Mouse (Mus musculus) hindbrain, postnatal 0 days (tissue): ENCODE results near the gene Ptpru. TPM values are rescaled to one million over a fixed set of nuclear protein-coding genes. Genes with fewer than 3 reads are reported as not detected.
"Not testable (repeated sequence)": the region's sequence is repeated elsewhere in the genome, so short reads cannot be mapped to it uniquely, and the experiment has no call there.

Experiments used
- ATAC-seq: fragments of 200-750 bp; cut with Nextera tagmentation; 2 replicates; pipeline ENCODE4 v1.8.0; 2017; ENCODE audit warnings: mild to moderate bottlenecking, moderate TSS enrichment, moderate library complexity
- DNase-seq: peaks from one replicate; pipeline ENCODE4 v3.0.0-alpha.2; 2015; ENCODE audit warnings: low spot score
- H3K27ac ChIP-seq: fragments of 300-500 bp; sonication (generic); 2 replicates; pipeline ENCODE4 v1.5.1; 2014; ENCODE audit warnings: mild to moderate bottlenecking
- H3K27me3 ChIP-seq: fragments of 300-500 bp; sonication (generic); 2 replicates; pipeline ENCODE4 v1.6.1; 2014; ENCODE audit warnings: low read length, mixed read lengths; ENCODE audit not compliant: insufficient read depth
- H3K36me3 ChIP-seq: fragments of 300-500 bp; sonication (generic); 2 replicates; pipeline ENCODE4 v1.6.1; 2014; ENCODE audit warnings: low read length, mixed read lengths; ENCODE audit not compliant: insufficient read depth
- H3K4me1 ChIP-seq: fragments of 300-500 bp; sonication (generic); 2 replicates; pipeline ENCODE4 v1.6.1; 2014; ENCODE audit warnings: antibody characterized with exemption, low read length, mixed read lengths; ENCODE audit not compliant: insufficient read depth
- H3K4me2 ChIP-seq: fragments of 300-500 bp; sonication (generic); 2 replicates; pipeline ENCODE4 v1.6.1; 2014; ENCODE audit warnings: low read depth, mild to moderate bottlenecking, low read length, moderate library complexity, mixed read lengths
- H3K4me3 ChIP-seq: fragments of 300-500 bp; sonication (generic); 2 replicates; pipeline ENCODE4 v1.5.1; 2014; ENCODE audit warnings: low read length
- H3K9ac ChIP-seq: fragments of 300-500 bp; sonication (generic); replicated peaks from 2 replicates; pipeline ENCODE4 v1.6.1; 2014; ENCODE audit warnings: mild to moderate bottlenecking, low read length, moderate library complexity, mixed read lengths
- H3K9me3 ChIP-seq: fragments of 300-500 bp; sonication (generic); 2 replicates; pipeline ENCODE4 v1.6.1; 2016; ENCODE audit warnings: low read length, mixed read lengths
- CTCF ChIP-seq: IDR thresholded peaks from 2 replicates; pipeline ENCODE4 v1.5.1; 2016; ENCODE audit warnings: antibody characterized with exemption, control low read depth, low read depth
- WGBS: fragments of 180-500 bp; shearing (Covaris S2); extraction: QIAGEN DNeasy Blood & Tissue Kit; methylation state at CpG from one replicate; pipeline ENCODE4 v1.1.7; 2014; 5-methylcytosine and 5-hydroxymethylcytosine counted together
- polyA plus RNA-seq: library from polyadenylated mRNA; unstranded; fragments of >200 nt; fragmentation: Nextera tagmentation; extraction: Ambion mirVana; gene quantifications from 2 replicates; pipeline ENCODE4 v1.2.1, GENCODE M21; 2015
- total RNA-seq: library from RNA; depleted of rRNA; stranded (reverse); fragments of >200 nt; gene quantifications from 2 replicates; pipeline ENCODE4 v1.2.3, GENCODE M21; 2014

Ptpru gene
- total and polyA plus RNA-seq, 2 experiments from 2014 or later: 20.0 to 35.9 TPM

- no peaks in the 10 kb centered on the region for H3K4me1 ChIP-seq
- H3K27me3 ChIP-seq: no peaks in the 10 kb centered on the region
- H3K4me2 ChIP-seq: no peak overlapping the region
- H3K36me3 ChIP-seq: 0 out of 2 replicates have a peak, but pooled peaks cover 4% of the 10 kb centered on the region
- H3K27ac ChIP-seq: no peak overlapping the region
- no peak for ATAC-seq
- H3K9me3 ChIP-seq: no peaks in the 10 kb centered on the region
- WGBS: 95% methylated on average over 7 of the region's 7 CpGs
- no peak for TF ChIP-seq CTCF
- DNase-seq: no peak
- no peak overlapping the region for H3K4me3 ChIP-seq
- no peak overlapping the region for H3K9ac ChIP-seq
Observed at GRCm38 (mm10) chr4:131813798-131814197, 24.3 kb downstream of the Ptpru start.

- no peak for TF ChIP-seq CTCF
- H3K27ac ChIP-seq: no peak overlapping the region
Observed at GRCm38 (mm10) chr4:131812458-131812857, 25.6 kb downstream of the Ptpru start.

GRCm38 (mm10) chr4:131805255-131805654 is 32.8 kb downstream of the Ptpru start:
- no peaks in the 10 kb centered on the region for H3K27me3 ChIP-seq
- WGBS: 67% methylated on average over 3 of the region's 3 CpGs
- no peak overlapping the region for H3K4me2 ChIP-seq
- no peak for TF ChIP-seq CTCF
- ATAC-seq (no peak), DNase-seq (no peak)
- H3K4me3 ChIP-seq: no peak overlapping the region
- no peaks in the 10 kb centered on the region for H3K4me1 ChIP-seq
- no peak overlapping the region for H3K9ac ChIP-seq
- no peaks in the 10 kb centered on the region for H3K9me3 ChIP-seq
- H3K36me3 ChIP-seq: no peaks in the 10 kb centered on the region; the same call in 1 of the 2 replicates
- H3K27ac ChIP-seq: no peak overlapping the region

More at GRCm38 (mm10) chr4:131812458-131812857, 25.6 kb downstream of the Ptpru start:
- Histone ChIP-seq H3K9ac (no peak overlapping the region), H3K4me2 (no peak overlapping the region), H3K36me3 (0 out of 2 replicates have a peak, but pooled peaks cover 4% of the 10 kb centered on the region), H3K9me3 (no peaks in the 10 kb centered on the region), H3K4me1 (no peaks in the 10 kb centered on the region), H3K4me3 (no peak overlapping the region), H3K27me3 (no peaks in the 10 kb centered on the region)
- 68% methylated on average over 11 of the region's 11 CpGs for WGBS
- ATAC-seq: no peak
- peak; percentile 21 for DNase-seq

- H3K27me3 ChIP-seq, H3K4me3 ChIP-seq, H3K27ac ChIP-seq, H3K9me3 ChIP-seq, H3K36me3 ChIP-seq, DNase-seq, H3K4me2 ChIP-seq, H3K4me1 ChIP-seq, H3K9ac ChIP-seq: not testable (repeated sequence)
- peak; percentile 70 for ATAC-seq
- WGBS: 99% methylated on average over 5 of the region's 6 CpGs
Observed at GRCm38 (mm10) chr4:131804732-131805131, 33.4 kb downstream of the Ptpru start.

- no peak overlapping the region for H3K9ac ChIP-seq
- DNase-seq (no peak), ATAC-seq (no peak)
- H3K4me1 ChIP-seq: no peaks in the 10 kb centered on the region
- no peak for TF ChIP-seq CTCF
- no peak overlapping the region for H3K27ac ChIP-seq
- no peak overlapping the region for H3K4me3 ChIP-seq
- no peaks in the 10 kb centered on the region; the same call in 1 of the 2 replicates for H3K36me3 ChIP-seq
- 84% methylated on average over 9 of the region's 9 CpGs for WGBS
- H3K9me3 ChIP-seq: no peaks in the 10 kb centered on the region
- no peaks in the 10 kb centered on the region for H3K27me3 ChIP-seq
- no peak overlapping the region for H3K4me2 ChIP-seq
Observed at GRCm38 (mm10) chr4:131803846-131804245, 34.2 kb downstream of the Ptpru start.

- ATAC-seq (no peak), DNase-seq (no peak)
- H3K4me2 ChIP-seq: no peak overlapping the region
- no peak overlapping the region for H3K9ac ChIP-seq
- H3K9me3 ChIP-seq: no peaks in the 10 kb centered on the region
- no peak for TF ChIP-seq CTCF
- H3K4me3 ChIP-seq: no peak overlapping the region
- no peaks in the 10 kb centered on the region for H3K27me3 ChIP-seq
- H3K36me3 ChIP-seq: no peaks in the 10 kb centered on the region; the same call in 1 of the 2 replicates
- no peaks in the 10 kb centered on the region for H3K4me1 ChIP-seq
- 39% methylated on average over 4 of the region's 4 CpGs for WGBS
- no peak overlapping the region for H3K27ac ChIP-seq
Observed at GRCm38 (mm10) chr4:131798968-131799367, 39.1 kb downstream of the Ptpru start.

GRCm38 (mm10) chr4:131797920-131798319 is 40.2 kb downstream of the Ptpru start:
- Histone ChIP-seq H3K9me3 (no peaks in the 10 kb centered on the region), H3K36me3 (no peaks in the 10 kb centered on the region; the same call in 1 of the 2 replicates), H3K4me2 (no peak overlapping the region), H3K4me3 (no peak overlapping the region), H3K4me1 (no peaks in the 10 kb centered on the region), H3K9ac (no peak overlapping the region), H3K27ac (no peak overlapping the region), H3K27me3 (no peaks in the 10 kb centered on the region)
- 51% methylated on average over 12 of the region's 12 CpGs for WGBS
- no peak for TF ChIP-seq CTCF
- DNase-seq (peak; percentile 40), ATAC-seq (no peak)
